Mouse (Mus musculus) embryonic facial prominence, embryonic 15.5 days (tissue): ENCODE measurements at regions not wholly inside any gene's neighbourhood (a gene's known extent, or its start where the extent isn't known, plus 50 kb on each side); places are given as distances from the start of the nearest gene placed in this dataset.

Experiments used
- ATAC-seq: fragments of 200-750 bp; cut with Nextera tagmentation; 2 replicates; pipeline ENCODE4 v1.8.0; 2017; ENCODE audit warnings: low read depth, moderate TSS enrichment; ENCODE audit not compliant: insufficient number of reproducible peaks, low FRiP score, low TSS enrichment
- H3K27ac ChIP-seq: fragments of 300-500 bp; sonication (generic); replicated peaks from 2 replicates; pipeline ENCODE4 v1.5.1; 2015; ENCODE audit warnings: mild to moderate bottlenecking, inconsistent platforms
- H3K27me3 ChIP-seq: fragments of 300-500 bp; sonication (generic); 2 replicates; pipeline ENCODE4 v1.6.1; 2015; ENCODE audit warnings: inconsistent platforms
- H3K36me3 ChIP-seq: fragments of 300-500 bp; sonication (generic); 2 replicates; pipeline ENCODE4 v1.6.1; 2015; ENCODE audit warnings: mild to moderate bottlenecking, inconsistent platforms
- H3K4me1 ChIP-seq: fragments of 300-500 bp; sonication (generic); 2 replicates; pipeline ENCODE4 v1.6.1; 2015; ENCODE audit warnings: inconsistent platforms
- H3K4me2 ChIP-seq: fragments of 300-500 bp; sonication (generic); replicated peaks from 2 replicates; pipeline ENCODE4 v1.6.1; 2015; ENCODE audit warnings: mild to moderate bottlenecking, inconsistent platforms
- H3K4me3 ChIP-seq: fragments of 300-500 bp; sonication (generic); replicated peaks from 2 replicates; pipeline ENCODE4 v1.5.1; 2015; ENCODE audit warnings: mild to moderate bottlenecking, inconsistent platforms
- H3K9ac ChIP-seq: fragments of 300-500 bp; sonication (generic); 2 replicates; pipeline ENCODE4 v1.6.1; 2015; ENCODE audit warnings: inconsistent platforms
- H3K9me3 ChIP-seq: fragments of 300-500 bp; sonication (generic); replicated peaks from 2 replicates; pipeline ENCODE4 v1.6.1; 2016; ENCODE audit warnings: inconsistent platforms
- WGBS: fragments of 180-500 bp; shearing (Covaris S2); methylation state at CpG from one replicate; pipeline ENCODE4 v1.1.7; 2015; 5-methylcytosine and 5-hydroxymethylcytosine counted together

DNA sequence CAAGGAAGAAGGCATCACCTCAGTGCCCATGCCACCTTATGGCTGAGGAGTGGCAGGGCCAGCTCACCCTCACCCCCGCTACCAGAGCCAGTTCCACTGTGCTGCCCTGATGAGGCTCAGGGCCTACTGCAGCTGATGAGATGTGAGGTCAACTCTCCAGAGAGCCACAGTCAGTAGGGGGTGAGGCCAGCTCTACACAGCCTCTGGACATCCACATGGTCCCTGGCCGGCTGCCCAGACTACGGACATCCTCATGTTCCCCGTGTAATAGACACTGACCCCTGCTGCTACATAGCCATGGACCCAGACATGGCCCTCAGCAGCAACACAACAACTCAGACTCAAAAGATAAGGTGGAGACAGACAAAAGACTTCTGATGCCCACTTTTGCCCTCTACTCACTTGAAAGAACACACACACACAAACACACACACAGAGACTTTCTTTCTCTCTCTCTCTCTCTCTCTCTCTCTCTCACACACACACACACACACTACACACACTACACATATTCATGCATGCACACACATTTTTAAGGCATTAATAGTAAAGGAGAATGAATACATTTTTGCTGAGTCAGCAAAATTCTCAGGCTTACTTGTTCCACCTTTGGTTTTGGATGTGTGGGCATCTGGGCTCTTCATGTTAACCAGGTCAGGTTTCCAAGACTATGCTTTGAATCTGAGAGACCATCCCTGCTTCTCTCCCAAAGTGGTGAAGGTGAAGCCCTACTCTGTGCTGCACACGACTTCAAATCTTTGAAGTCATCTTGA is 604.4 kb upstream of the Nrp1 start:
- H3K36me3 ChIP-seq: no peaks in the 10 kb centered on the region
- H3K27me3 ChIP-seq: no peaks in the 10 kb centered on the region
- H3K27ac ChIP-seq: no peak overlapping the region
- H3K4me3 ChIP-seq: no peak overlapping the region
- ATAC-seq: no peak
- no peak overlapping the region for H3K4me2 ChIP-seq
- no peaks in the 10 kb centered on the region for H3K9me3 ChIP-seq
- 0 out of 2 replicates have a peak, but pooled peaks cover 7% of the 10 kb centered on the region for H3K4me1 ChIP-seq
- WGBS: 80% methylated on average over 5 of the region's 5 CpGs
- no peak overlapping the region for H3K9ac ChIP-seq

GRCm38 (mm10) chr8:127757396-127757795 is 601.0 kb upstream of the Nrp1 start:
- Histone ChIP-seq H3K4me2 (no peak overlapping the region), H3K4me1 (0 out of 2 replicates have a peak, but pooled peaks cover 7% of the 10 kb centered on the region), H3K27me3 (no peaks in the 10 kb centered on the region), H3K36me3 (no peaks in the 10 kb centered on the region), H3K9ac (no peak overlapping the region), H3K27ac (no peak overlapping the region), H3K4me3 (no peak overlapping the region), H3K9me3 (no peaks in the 10 kb centered on the region)
- no peak for ATAC-seq
- 53% methylated on average over 2 of the region's 2 CpGs for WGBS

- Histone ChIP-seq H3K4me2 (no peak overlapping the region), H3K4me1 (0 out of 2 replicates have a peak, but pooled peaks cover 7% of the 10 kb centered on the region), H3K27me3 (no peaks in the 10 kb centered on the region), H3K4me3 (no peak overlapping the region), H3K36me3 (no peaks in the 10 kb centered on the region), H3K9ac (no peak overlapping the region), H3K9me3 (no peaks in the 10 kb centered on the region), H3K27ac (no peak overlapping the region)
- 52% methylated on average over 5 of the region's 5 CpGs for WGBS
- ATAC-seq: no peak
These were observed 598.5 kb upstream of the Nrp1 start for GRCm38 (mm10) chr8:127759906-127760305.

DNA sequence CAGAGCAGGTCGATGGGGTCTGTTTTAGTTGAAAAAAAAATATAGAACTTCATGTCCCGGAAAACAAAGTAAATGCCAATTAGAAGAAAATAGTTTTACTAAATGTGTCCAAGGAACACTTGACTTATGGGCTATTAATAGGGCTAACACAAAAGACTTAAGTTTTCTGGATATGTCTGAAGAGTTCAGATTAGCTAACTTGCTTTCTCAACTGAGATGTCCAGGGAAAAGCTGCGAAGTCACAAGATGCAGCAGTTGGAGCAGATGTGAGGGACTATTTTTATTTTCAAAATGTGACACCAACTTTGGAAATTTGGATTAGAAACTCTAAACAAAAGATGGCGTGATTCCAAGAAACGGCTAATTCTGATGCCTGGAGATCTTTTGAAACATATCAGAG is 593.2 kb upstream of the Nrp1 start:
- WGBS: 76% methylated on average over 5 of the region's 5 CpGs
- Histone ChIP-seq H3K4me1 (no peaks in the 10 kb centered on the region), H3K9ac (no peak overlapping the region), H3K4me3 (no peak overlapping the region), H3K9me3 (no peaks in the 10 kb centered on the region), H3K27ac (no peak overlapping the region), H3K36me3 (no peaks in the 10 kb centered on the region), H3K4me2 (no peak overlapping the region), H3K27me3 (no peaks in the 10 kb centered on the region)
- ATAC-seq: no peak

GRCm38 (mm10) chr8:127768311-127768710 is 590.1 kb upstream of the Nrp1 start:
- WGBS: 70% methylated on average over 3 of the region's 3 CpGs
- Histone ChIP-seq H3K4me2 (no peak overlapping the region), H3K4me3 (no peak overlapping the region), H3K27ac (no peak overlapping the region), H3K36me3 (no peaks in the 10 kb centered on the region), H3K27me3 (no peaks in the 10 kb centered on the region), H3K9ac (no peak overlapping the region), H3K9me3 (no peaks in the 10 kb centered on the region), H3K4me1 (no peaks in the 10 kb centered on the region)
- ATAC-seq: no peak

- no peak for ATAC-seq
- no peaks in the 10 kb centered on the region for H3K9me3 ChIP-seq
- no peaks in the 10 kb centered on the region for H3K27me3 ChIP-seq
- no peak overlapping the region for H3K4me2 ChIP-seq
- 91% methylated on average over 1 of the region's 1 CpGs for whole genome bisulfite sequencing
- H3K4me1 ChIP-seq: no peaks in the 10 kb centered on the region
- H3K4me3 ChIP-seq: no peak overlapping the region
- H3K27ac ChIP-seq: no peak overlapping the region
- H3K36me3 ChIP-seq: no peaks in the 10 kb centered on the region
- H3K9ac ChIP-seq: no peak overlapping the region
These were observed 588.8 kb upstream of the Nrp1 start for GRCm38 (mm10) chr8:127769651-127770050.

DNA sequence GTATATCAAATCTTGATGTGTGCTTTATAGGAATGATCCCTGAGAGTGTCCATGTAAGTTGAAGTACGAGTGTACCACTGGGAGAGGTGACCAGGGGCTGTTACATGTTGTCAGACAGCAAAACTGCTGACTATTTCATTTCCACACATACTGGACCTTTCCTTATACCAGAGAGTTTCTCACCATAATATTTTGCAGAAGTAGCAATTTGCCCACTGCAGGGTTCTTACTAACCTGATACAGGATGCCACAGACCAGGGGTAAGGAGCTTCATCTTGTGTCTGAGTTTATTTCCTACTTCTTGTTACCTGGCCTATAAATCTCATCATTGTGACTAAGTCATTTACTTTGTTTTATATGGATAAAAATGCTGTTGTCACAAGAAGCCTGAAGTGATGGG is 586.6 kb upstream of the Nrp1 start:
- H3K4me2 ChIP-seq: no peak overlapping the region
- ATAC-seq: no peak
- no peak overlapping the region for H3K9ac ChIP-seq
- no peak overlapping the region for H3K27ac ChIP-seq
- H3K36me3 ChIP-seq: no peaks in the 10 kb centered on the region
- 75% methylated on average over 1 of the region's 1 CpGs for WGBS
- no peak overlapping the region for H3K4me3 ChIP-seq
- H3K4me1 ChIP-seq: no peaks in the 10 kb centered on the region
- H3K9me3 ChIP-seq: no peaks in the 10 kb centered on the region
- no peaks in the 10 kb centered on the region for H3K27me3 ChIP-seq

- H3K4me2 ChIP-seq: no peak overlapping the region
- no peak overlapping the region for H3K27ac ChIP-seq
- H3K4me3 ChIP-seq: no peak overlapping the region
- H3K9ac ChIP-seq: no peak overlapping the region
- ATAC-seq: no peak
- WGBS: 81% methylated on average over 3 of the region's 3 CpGs
- no peaks in the 10 kb centered on the region for H3K9me3 ChIP-seq
- H3K4me1 ChIP-seq: no peaks in the 10 kb centered on the region
- no peaks in the 10 kb centered on the region for H3K27me3 ChIP-seq
- no peaks in the 10 kb centered on the region for H3K36me3 ChIP-seq
These were observed 586.0 kb upstream of the Nrp1 start for GRCm38 (mm10) chr8:127772415-127772814.

- ATAC-seq: no peak
- H3K4me2 ChIP-seq: no peak overlapping the region
- no peak overlapping the region for H3K9ac ChIP-seq
- 86% methylated on average over 2 of the region's 2 CpGs for WGBS
- H3K36me3 ChIP-seq: no peaks in the 10 kb centered on the region
- H3K4me1 ChIP-seq: no peaks in the 10 kb centered on the region
- no peaks in the 10 kb centered on the region for H3K9me3 ChIP-seq
- H3K4me3 ChIP-seq: no peak overlapping the region
- H3K27me3 ChIP-seq: no peaks in the 10 kb centered on the region
- no peak overlapping the region for H3K27ac ChIP-seq
These were observed 585.5 kb upstream of the Nrp1 start for GRCm38 (mm10) chr8:127772917-127773316.

GRCm38 (mm10) chr8:127774642-127775041 is 583.8 kb upstream of the Nrp1 start:
- no peak overlapping the region for H3K9ac ChIP-seq
- H3K27ac ChIP-seq: no peak overlapping the region
- no peaks in the 10 kb centered on the region for H3K27me3 ChIP-seq
- ATAC-seq: no peak
- 79% methylated on average over 9 of the region's 9 CpGs for WGBS
- no peak overlapping the region for H3K4me3 ChIP-seq
- no peaks in the 10 kb centered on the region for H3K36me3 ChIP-seq
- no peaks in the 10 kb centered on the region for H3K4me1 ChIP-seq
- H3K9me3 ChIP-seq: no peaks in the 10 kb centered on the region
- no peak overlapping the region for H3K4me2 ChIP-seq

DNA sequence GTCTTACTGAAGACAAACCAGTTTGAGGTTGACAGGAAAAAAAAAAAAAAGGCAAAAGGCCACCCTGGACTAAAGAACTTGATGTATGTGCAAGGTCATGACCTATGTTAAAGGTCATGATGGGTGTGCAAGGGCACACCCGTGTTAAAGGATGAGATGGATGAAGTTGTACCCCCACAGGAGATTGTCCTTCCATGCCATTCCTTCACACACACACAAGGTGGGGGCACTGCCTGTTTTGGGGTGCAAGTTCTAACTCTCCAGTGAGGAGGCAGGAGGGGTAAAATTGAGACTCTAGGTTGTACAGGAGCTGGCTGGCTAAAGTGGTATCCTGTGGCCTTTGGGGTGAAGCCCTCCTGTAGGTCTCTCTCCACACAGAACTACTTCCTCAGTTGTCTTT is 583.2 kb upstream of the Nrp1 start:
- no peak overlapping the region for H3K4me3 ChIP-seq
- no peak overlapping the region for H3K27ac ChIP-seq
- H3K9me3 ChIP-seq: no peaks in the 10 kb centered on the region
- H3K4me2 ChIP-seq: no peak overlapping the region
- WGBS: 20% methylated on average over 1 of the region's 1 CpGs
- H3K9ac ChIP-seq: no peak overlapping the region
- H3K4me1 ChIP-seq: no peaks in the 10 kb centered on the region
- ATAC-seq: no peak
- H3K36me3 ChIP-seq: no peaks in the 10 kb centered on the region
- H3K27me3 ChIP-seq: no peaks in the 10 kb centered on the region

DNA sequence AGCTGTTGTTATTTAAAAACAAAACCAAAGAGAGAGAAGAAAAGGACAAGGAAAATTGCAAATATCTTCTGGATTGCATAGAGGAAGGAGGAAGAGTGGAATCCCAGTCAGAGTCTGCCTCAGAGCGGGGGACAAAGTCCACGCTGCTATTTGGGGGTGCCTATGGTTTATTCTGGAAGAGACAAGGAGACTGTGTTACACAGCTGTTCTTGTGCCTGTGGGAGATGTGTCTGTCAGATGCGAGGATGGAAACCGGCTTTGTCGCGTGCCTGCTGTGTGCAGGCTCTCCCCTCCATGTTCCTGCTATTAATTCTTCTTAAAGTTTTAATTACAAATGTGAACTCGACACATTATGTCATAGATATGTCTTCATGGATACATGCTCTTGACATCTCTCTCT is 582.7 kb upstream of the Nrp1 start:
- no peaks in the 10 kb centered on the region for H3K36me3 ChIP-seq
- 19% methylated on average over 7 of the region's 7 CpGs for WGBS
- H3K9ac ChIP-seq: no peak overlapping the region
- peak overlapping the region; percentile 29; the same call in 1 of the 2 replicates for H3K27ac ChIP-seq
- no peaks in the 10 kb centered on the region for H3K9me3 ChIP-seq
- no peak for ATAC-seq
- H3K4me3 ChIP-seq: no peak overlapping the region
- no peaks in the 10 kb centered on the region for H3K27me3 ChIP-seq
- H3K4me1 ChIP-seq: no peaks in the 10 kb centered on the region
- no peak overlapping the region for H3K4me2 ChIP-seq
